Mouse (Mus musculus) kidney, embryonic 15.5 days (tissue): ENCODE results near the gene H3f3b. TPM values are rescaled to one million over a fixed set of nuclear protein-coding genes. Genes with fewer than 3 reads are reported as not detected.

Experiments
- ATAC-seq: fragments of 200-750 bp; cut with Nextera tagmentation; replicated peaks from 2 replicates; pipeline ENCODE4 v1.8.0; 2017; ENCODE audit warnings: moderate TSS enrichment; ENCODE audit not compliant: low FRiP score
- H3K27ac ChIP-seq: fragments of 300-500 bp; sonication (generic); 2 replicates; pipeline ENCODE4 v1.5.1; 2015; ENCODE audit warnings: mild to moderate bottlenecking, inconsistent platforms
- H3K27me3 ChIP-seq: fragments of 300-500 bp; sonication (generic); 2 replicates; pipeline ENCODE4 v1.6.1; 2015; ENCODE audit warnings: inconsistent platforms
- H3K36me3 ChIP-seq: fragments of 300-500 bp; sonication (generic); 2 replicates; pipeline ENCODE4 v1.6.1; 2015; ENCODE audit warnings: inconsistent platforms
- H3K4me1 ChIP-seq: fragments of 300-500 bp; sonication (generic); 2 replicates; pipeline ENCODE4 v1.6.1; 2015; ENCODE audit warnings: inconsistent platforms
- H3K4me2 ChIP-seq: fragments of 300-500 bp; sonication (generic); 2 replicates; pipeline ENCODE4 v1.6.1; 2015; ENCODE audit warnings: moderate library complexity, mild to moderate bottlenecking, inconsistent platforms
- H3K4me3 ChIP-seq: fragments of 300-500 bp; sonication (generic); replicated peaks from 2 replicates; pipeline ENCODE4 v1.5.1; 2015; ENCODE audit warnings: mild to moderate bottlenecking, inconsistent platforms
- H3K9ac ChIP-seq: fragments of 300-500 bp; sonication (generic); 2 replicates; pipeline ENCODE4 v1.6.1; 2015; ENCODE audit warnings: mild to moderate bottlenecking, inconsistent platforms
- H3K9me3 ChIP-seq: fragments of 300-500 bp; sonication (generic); replicated peaks from 2 replicates; pipeline ENCODE4 v1.6.1; 2016; ENCODE audit warnings: inconsistent platforms
- whole genome bisulfite sequencing: fragments of 180-500 bp; shearing (Covaris S2); methylation state at CpG from one replicate; pipeline ENCODE4 v1.1.7; 2015; ENCODE audit warnings: mixed read lengths; 5-methylcytosine and 5-hydroxymethylcytosine counted together
- polyA plus RNA-seq: library from polyadenylated mRNA; unstranded; fragments of >200 nt; fragmentation: Nextera tagmentation; extraction: Ambion mirVana; gene quantifications from 2 replicates; pipeline ENCODE4 v1.2.1, GENCODE M21; 2015

Gene H3f3b
- polyA plus RNA-seq, 1 experiment from 2014 or later: 1,673 TPM

DNA sequence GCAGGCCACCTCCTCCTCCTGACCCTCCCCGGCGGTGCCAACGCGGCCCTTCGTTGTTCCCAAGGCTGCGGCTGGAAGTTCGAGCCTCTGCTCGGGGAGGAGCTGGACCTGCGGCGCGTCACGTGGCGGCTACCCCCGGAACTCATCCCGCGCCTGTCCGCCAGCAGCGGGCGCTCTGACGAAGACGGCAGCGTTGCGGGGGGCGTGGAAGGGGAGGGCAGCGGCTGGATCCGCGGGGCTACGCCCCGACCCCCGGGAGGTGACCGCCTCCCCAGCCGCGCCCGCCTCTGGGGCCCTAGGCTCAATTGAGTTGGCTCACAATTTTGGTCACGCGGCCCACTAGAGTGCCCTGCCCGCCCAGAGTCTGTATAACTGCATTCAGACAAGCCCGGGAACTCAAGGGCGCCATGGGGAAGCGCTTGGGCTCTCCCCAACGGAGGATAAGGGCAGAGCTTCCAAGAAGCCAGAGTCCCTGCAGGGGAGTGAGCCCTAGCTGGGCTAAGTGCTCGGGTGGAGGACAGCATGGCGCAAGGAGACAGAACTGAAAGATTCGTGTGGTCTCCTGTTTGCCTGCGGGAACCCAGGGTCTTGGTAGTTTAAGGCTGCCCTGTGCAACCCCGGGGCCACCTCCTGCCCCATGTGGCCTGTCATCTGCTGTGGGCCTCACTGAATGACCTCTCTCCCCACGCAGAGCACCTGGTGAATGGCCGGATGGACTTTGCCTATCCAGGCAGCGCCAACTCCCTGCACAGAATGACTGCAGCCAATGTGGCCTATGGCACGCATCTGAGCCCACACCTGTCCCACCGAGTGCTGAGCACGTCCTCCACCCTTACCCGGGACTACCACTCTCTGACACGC is 22.7 kb downstream of the H3f3b start:
- peaks cover 34% of the 10 kb centered on the region for H3K36me3 ChIP-seq
- H3K4me3 ChIP-seq: peak overlapping the region; percentile 42
- no peaks in the 10 kb centered on the region for H3K9me3 ChIP-seq
- peaks cover 34% of the 10 kb centered on the region for H3K4me1 ChIP-seq
- ATAC-seq: peak; percentile 73
- peak overlapping the region; percentile 72 for H3K4me2 ChIP-seq
- peak overlapping the region; percentile 69 for H3K27ac ChIP-seq
- WGBS: 4% methylated on average over 54 of the region's 54 CpGs
- H3K27me3 ChIP-seq: peaks cover 4% of the 10 kb centered on the region; the same call in 1 of the 2 replicates
- H3K9ac ChIP-seq: peak overlapping the region; percentile 48

DNA sequence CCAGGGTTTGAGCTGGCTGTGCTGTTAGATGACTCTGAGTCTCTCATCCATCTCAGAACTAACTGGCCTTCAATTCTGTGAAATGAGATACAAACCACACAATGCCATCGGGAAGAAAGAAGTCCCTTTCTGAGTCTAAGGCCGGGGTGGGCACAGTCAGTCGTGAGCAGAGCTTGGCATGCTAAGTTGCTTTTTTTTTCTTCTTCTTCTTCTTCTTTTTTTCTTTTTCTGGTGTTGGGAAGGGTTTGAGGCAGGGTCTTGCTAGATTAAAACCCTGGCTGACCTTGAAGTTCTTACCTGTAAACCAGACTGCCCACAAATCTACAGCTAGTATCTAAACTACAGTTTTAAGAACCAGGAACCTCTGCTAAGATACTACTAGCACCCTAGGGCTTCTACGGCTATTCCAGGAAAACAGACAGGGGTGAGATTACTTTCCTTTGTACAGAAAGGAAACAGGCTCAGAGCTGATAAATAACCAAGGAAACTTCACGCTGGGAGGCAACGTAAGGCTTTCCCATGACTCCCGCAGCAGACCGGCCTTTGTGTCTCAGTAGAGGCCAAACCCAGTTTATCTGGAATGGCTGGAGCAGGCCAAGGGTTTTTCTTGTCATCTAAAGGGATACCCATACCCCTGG is 23.5 kb downstream of the H3f3b start:
- Histone ChIP-seq H3K4me2 (peak overlapping the region; percentile 72), H3K27ac (peak overlapping the region; percentile 69), H3K9ac (peak overlapping the region; percentile 48), H3K36me3 (peaks cover 27% of the 10 kb centered on the region), H3K9me3 (no peaks in the 10 kb centered on the region), H3K27me3 (peaks cover 8% of the 10 kb centered on the region; the same call in 1 of the 2 replicates), H3K4me3 (peak overlapping the region; percentile 42), H3K4me1 (peaks cover 35% of the 10 kb centered on the region)
- 36% methylated on average over 8 of the region's 8 CpGs for WGBS
- no peak; the same call in 1 of the 2 replicates for ATAC-seq

DNA sequence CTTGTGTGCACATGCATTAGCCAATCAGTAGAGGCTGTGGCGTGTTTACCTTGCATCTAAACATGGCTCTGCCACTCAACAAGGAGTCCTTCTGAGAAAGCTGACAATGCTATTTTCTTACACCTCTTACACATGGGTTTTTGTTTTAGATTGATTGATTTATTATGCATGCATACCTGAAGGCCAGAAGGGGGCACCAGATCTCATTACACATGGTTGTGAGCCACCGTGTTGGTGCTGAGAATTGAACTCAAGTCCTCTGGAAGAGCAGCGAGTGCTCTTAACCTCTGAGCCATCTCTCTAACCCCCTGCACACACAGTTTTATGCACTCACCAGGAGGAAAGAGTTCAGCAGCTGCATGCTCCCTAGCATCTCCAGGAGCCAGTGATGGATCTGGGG is 24.9 kb downstream of the H3f3b start:
- Histone ChIP-seq H3K4me1 (peaks cover 35% of the 10 kb centered on the region), H3K9ac (no peak overlapping the region), H3K27me3 (peaks cover 8% of the 10 kb centered on the region; the same call in 1 of the 2 replicates), H3K27ac (no peak overlapping the region), H3K9me3 (no peaks in the 10 kb centered on the region), H3K4me3 (no peak overlapping the region), H3K4me2 (no peak overlapping the region), H3K36me3 (peaks cover 15% of the 10 kb centered on the region)
- WGBS: 87% methylated on average over 3 of the region's 3 CpGs
- no peak for ATAC-seq

DNA sequence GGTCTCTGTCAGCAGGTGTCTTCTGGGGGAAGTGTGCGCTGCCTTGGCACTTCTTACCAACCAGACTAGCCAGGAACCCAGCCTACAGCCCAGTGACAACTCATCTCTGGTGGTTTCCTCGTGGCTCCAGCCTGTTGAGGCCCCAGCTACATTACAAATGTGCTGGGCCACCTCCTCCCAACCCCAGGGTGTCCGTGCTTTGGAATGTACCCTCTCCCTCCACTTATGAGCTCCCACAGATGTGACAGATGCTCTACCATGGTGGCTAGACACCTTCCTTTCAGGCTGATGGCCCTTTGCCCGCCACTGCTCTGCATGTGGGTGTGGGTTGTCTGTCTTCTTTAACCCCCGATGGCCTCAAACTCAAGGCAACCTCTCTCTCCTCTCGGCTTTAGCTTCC is 26.0 kb downstream of the H3f3b start:
- peaks cover 3% of the 10 kb centered on the region; the same call in 1 of the 2 replicates for H3K36me3 ChIP-seq
- peaks cover 31% of the 10 kb centered on the region for H3K4me1 ChIP-seq
- no peak overlapping the region for H3K4me2 ChIP-seq
- no peak overlapping the region for H3K27ac ChIP-seq
- H3K9me3 ChIP-seq: no peaks in the 10 kb centered on the region
- no peak for ATAC-seq
- H3K4me3 ChIP-seq: no peak overlapping the region
- 61% methylated on average over 6 of the region's 6 CpGs for WGBS
- H3K9ac ChIP-seq: no peak overlapping the region
- peaks cover 8% of the 10 kb centered on the region; the same call in 1 of the 2 replicates for H3K27me3 ChIP-seq

DNA sequence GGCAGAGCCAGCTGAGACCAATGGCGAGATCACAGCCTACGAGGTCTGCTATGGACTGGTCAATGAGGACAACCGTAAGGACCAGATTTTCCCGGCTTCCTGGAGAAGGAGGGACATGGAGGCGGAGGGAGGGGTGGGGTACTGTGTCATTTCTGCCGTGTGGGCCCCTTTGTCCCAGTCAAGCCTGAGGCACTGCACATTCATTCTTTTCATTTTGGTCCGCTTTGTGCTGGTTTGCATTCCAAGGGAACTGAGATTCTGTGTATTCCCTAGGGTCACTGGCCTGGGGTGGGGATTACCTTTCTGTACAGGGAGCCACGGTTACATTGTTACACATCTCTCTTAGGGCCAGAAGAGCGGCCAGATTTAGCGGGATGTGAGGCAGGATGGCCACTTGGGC is 27.2 kb downstream of the H3f3b start:
- H3K9me3 ChIP-seq: no peaks in the 10 kb centered on the region
- H3K4me2 ChIP-seq: no peak overlapping the region
- peaks cover 20% of the 10 kb centered on the region for H3K4me1 ChIP-seq
- H3K9ac ChIP-seq: no peak overlapping the region
- no peaks in the 10 kb centered on the region for H3K36me3 ChIP-seq
- WGBS: 48% methylated on average over 10 of the region's 10 CpGs
- H3K27ac ChIP-seq: no peak overlapping the region
- H3K4me3 ChIP-seq: no peak overlapping the region
- H3K27me3 ChIP-seq: peaks cover 8% of the 10 kb centered on the region; the same call in 1 of the 2 replicates
- ATAC-seq: no peak

DNA sequence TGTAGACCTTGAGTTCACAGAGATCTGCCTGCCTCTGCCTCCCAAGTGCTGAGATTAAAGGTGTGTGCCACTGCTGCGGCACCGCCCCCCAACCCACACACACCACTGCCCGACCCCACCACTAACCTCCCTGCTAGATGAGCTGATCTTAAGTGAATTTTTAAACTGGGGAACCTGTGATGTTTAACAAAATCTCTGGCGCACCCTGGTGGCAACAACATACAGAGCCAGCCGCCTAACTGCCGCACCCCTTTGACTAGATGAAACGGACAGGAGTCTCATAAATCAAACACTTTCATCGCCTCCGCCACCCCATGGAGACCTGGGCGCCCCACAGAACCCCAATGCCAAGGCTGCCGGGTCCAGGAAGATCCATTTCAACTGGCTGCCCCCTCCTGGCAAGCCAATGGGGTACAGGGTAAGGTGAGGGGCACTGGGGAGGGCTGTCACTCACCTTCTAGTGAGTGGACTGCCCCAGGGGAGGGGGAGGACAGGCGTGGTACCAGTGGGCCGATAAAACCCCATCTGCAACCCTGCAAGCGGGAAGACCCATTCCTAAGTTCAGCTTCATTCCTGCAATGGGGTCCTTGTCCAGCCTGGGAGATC is 28.1 kb downstream of the H3f3b start:
- 15% methylated on average over 14 of the region's 14 CpGs for WGBS
- Histone ChIP-seq H3K27me3 (peaks cover 8% of the 10 kb centered on the region; the same call in 1 of the 2 replicates), H3K27ac (no peak overlapping the region), H3K4me3 (no peak overlapping the region), H3K4me2 (no peak overlapping the region), H3K9me3 (no peaks in the 10 kb centered on the region), H3K9ac (no peak overlapping the region), H3K4me1 (peaks cover 11% of the 10 kb centered on the region), H3K36me3 (no peaks in the 10 kb centered on the region)
- no peak for ATAC-seq

DNA sequence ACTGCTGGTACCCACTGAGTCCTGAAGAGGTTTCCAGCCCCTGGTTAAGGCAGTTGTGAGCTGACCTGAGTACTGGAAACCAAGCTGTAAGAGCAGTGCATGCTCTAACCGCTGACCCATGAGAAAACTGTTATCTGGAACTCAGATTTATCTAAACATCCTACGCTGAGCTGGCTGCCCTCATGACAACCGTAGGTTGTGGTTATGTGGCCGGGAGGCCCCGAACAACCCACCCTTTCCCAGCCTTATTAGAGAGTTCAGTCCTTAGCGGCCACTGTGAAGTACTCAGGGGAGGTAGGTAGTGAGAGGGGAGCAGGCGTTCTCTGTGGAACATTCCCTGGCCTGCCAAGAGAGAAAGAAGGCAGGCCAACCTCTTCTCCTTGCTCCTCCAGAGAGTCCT is 28.7 kb downstream of the H3f3b start:
- ATAC-seq: no peak
- Histone ChIP-seq H3K9ac (no peak overlapping the region), H3K27ac (no peak overlapping the region), H3K4me1 (peaks cover 5% of the 10 kb centered on the region), H3K4me2 (no peak overlapping the region), H3K27me3 (peaks cover 8% of the 10 kb centered on the region; the same call in 1 of the 2 replicates), H3K4me3 (no peak overlapping the region), H3K36me3 (no peaks in the 10 kb centered on the region), H3K9me3 (no peaks in the 10 kb centered on the region)
- WGBS: 66% methylated on average over 7 of the region's 7 CpGs

DNA sequence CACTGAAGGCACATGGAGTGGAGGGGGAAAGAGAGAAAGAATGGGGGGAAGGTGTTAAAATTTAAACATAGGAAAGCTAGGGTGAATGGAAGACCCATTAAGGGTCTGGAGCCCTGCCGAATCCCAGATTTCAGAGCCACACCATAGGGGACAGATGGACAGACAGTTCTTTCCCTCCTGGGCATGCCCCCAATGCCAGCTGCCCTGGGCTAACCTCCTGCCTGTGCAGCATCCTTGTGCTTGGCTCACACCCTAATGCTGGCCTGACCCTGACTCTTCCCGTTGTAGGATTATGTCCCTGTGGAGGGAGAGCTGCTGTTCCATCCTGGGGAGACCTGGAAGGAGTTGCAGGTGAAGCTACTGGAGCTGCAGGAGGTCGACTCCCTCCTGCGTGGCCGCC is 30.1 kb downstream of the H3f3b start:
- H3K4me1 ChIP-seq: peaks cover 5% of the 10 kb centered on the region
- no peak overlapping the region for H3K4me3 ChIP-seq
- 72% methylated on average over 5 of the region's 5 CpGs for WGBS

DNA sequence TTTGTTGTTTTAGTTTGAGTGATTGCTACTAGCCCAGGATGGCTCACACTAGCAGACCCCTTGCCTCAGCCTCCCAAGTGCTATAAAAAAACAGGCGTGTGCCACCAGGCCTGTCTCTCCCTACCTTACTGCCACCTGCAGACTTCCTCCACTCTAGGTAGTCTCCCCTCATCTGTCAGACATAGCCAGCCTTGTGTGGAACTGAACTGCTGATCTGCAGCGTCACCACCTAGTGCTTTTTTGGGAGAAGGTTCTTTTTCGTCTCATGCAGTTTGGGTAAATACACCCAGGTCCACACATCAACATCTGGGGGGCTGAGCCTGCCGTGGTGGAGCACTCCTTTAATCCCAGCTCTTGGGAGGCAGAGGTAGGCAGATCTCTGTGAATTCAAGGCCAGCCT is 30.7 kb downstream of the H3f3b start:
- Histone ChIP-seq H3K36me3 (no peaks in the 10 kb centered on the region), H3K4me1 (peaks cover 5% of the 10 kb centered on the region), H3K4me2 (no peak overlapping the region), H3K27me3 (peaks cover 8% of the 10 kb centered on the region; the same call in 1 of the 2 replicates), H3K9ac (no peak overlapping the region), H3K4me3 (no peak overlapping the region), H3K9me3 (no peaks in the 10 kb centered on the region), H3K27ac (no peak overlapping the region)
- 77% methylated on average over 4 of the region's 4 CpGs for WGBS
- ATAC-seq: no peak

More for the DNA sequence above, 30.1 kb downstream of the H3f3b start:
- H3K36me3 ChIP-seq: no peaks in the 10 kb centered on the region
- H3K9me3 ChIP-seq: no peaks in the 10 kb centered on the region
- ATAC-seq: no peak
- no peak overlapping the region for H3K4me2 ChIP-seq
- H3K27me3 ChIP-seq: peaks cover 8% of the 10 kb centered on the region; the same call in 1 of the 2 replicates
- H3K27ac ChIP-seq: no peak overlapping the region
- no peak overlapping the region for H3K9ac ChIP-seq

DNA sequence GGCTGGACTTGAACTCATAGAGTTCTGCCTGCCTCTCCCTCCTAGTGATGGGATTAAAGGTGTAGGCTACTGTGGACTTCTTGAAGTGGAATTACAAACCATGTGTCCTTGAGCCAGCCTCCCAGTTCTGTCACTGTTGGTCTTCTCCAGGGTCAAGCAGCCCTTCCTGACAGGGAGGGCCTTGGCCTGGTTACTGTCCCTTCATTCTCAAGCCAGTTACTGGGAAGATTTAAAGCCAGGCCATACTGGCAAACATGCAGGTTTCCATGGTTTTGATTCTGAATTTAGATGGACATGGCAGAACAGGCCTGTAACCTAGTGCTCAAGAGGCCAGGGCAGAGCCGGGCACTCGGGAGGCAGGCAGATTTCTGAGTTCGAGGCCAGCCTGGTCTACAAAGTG is 32.5 kb downstream of the H3f3b start:
- no peak overlapping the region for H3K27ac ChIP-seq
- WGBS: 90% methylated on average over 3 of the region's 3 CpGs

DNA sequence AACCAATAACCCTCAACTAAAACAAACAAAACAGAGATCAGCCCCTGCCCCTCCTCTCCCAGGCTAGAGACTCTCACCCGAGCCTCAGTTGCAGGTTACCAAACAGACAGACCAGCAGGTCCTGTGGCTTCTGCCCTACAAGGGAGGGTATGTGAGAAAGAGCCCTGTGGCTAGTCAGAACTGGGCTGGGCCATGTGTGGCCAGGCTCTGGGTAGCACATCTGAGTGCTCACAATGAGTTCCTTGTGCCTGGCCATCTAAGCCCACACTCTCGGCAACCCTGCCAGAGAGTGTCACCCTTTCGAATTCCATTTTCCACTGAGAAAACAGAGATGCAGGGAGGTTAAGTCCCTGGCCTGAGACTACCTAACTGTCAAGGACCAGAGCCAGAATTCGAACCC is 35.7 kb downstream of the H3f3b start:
- WGBS: 53% methylated on average over 4 of the region's 4 CpGs
- Histone ChIP-seq H3K4me2 (no peak overlapping the region), H3K9ac (no peak overlapping the region), H3K4me3 (no peak overlapping the region), H3K27me3 (0 out of 2 replicates have a peak, but pooled peaks cover 3% of the 10 kb centered on the region), H3K4me1 (0 out of 2 replicates have a peak, but pooled peaks cover 5% of the 10 kb centered on the region), H3K9me3 (no peaks in the 10 kb centered on the region), H3K27ac (no peak overlapping the region), H3K36me3 (no peaks in the 10 kb centered on the region)
- ATAC-seq: no peak

More for the DNA sequence above, 32.5 kb downstream of the H3f3b start:
- Histone ChIP-seq H3K36me3 (no peaks in the 10 kb centered on the region), H3K4me3 (no peak overlapping the region), H3K9me3 (no peaks in the 10 kb centered on the region), H3K4me2 (no peak overlapping the region), H3K27me3 (peaks cover 5% of the 10 kb centered on the region; the same call in 1 of the 2 replicates), H3K4me1 (peaks cover 2% of the 10 kb centered on the region), H3K9ac (no peak overlapping the region)
- ATAC-seq: no peak

DNA sequence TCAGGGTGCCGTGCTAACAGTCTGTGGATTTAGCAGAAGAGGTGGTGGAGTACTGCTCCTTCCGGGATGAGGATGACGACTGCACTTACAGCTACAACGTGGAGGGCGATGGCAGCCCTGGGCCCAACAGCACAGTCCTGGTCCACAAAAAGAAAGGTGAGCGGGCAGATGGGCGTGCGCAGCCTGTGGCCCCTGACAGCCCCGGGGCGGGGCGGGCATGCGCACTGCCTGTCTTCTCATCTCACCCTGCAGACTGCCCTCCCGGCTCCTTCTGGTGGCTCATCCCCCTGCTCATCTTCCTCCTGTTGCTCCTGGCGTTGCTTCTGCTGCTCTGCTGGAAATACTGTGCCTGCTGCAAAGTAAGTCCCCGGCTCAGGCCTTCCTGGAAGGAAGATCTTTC is 38.1 kb downstream of the H3f3b start:
- peak overlapping the region; percentile 27 for H3K4me3 ChIP-seq
- no peak for ATAC-seq

More for the DNA sequence above, 38.1 kb downstream of the H3f3b start:
- Histone ChIP-seq H3K27me3 (0 out of 2 replicates have a peak, but pooled peaks cover 3% of the 10 kb centered on the region), H3K4me1 (0 out of 2 replicates have a peak, but pooled peaks cover 5% of the 10 kb centered on the region), H3K27ac (no peak overlapping the region), H3K4me2 (peak overlapping the region; percentile 48), H3K9me3 (no peaks in the 10 kb centered on the region), H3K36me3 (no peaks in the 10 kb centered on the region), H3K9ac (no peak overlapping the region)
- WGBS: 38% methylated on average over 15 of the region's 15 CpGs
